Mouse (Mus musculus): ENCODE data around the gene Npnt.

GRCm38 (mm10) chr3:132986188-132986587, 36.1 kb upstream of the Npnt start:
- TF ChIP-seq POLR2A (IDR thresholded peaks at IDR 0.05; ENCODE audit: borderline replicate concordance, low read depth, low read length) (no peak), CTCF (IDR thresholded peaks at IDR 0.05; ENCODE audit: low read depth, low read length) (no peak)

All from bone marrow macrophage, adult 2 months (primary cell).